Mouse (Mus musculus) urinary bladder, postnatal 14 days (tissue): ENCODE results near the gene Helq.

Source experiments
- DNase-seq: peaks from one replicate; pipeline ENCODE4 v3.0.0; 2021; ENCODE audit warnings: low spot score

Gene Helq

DNA sequence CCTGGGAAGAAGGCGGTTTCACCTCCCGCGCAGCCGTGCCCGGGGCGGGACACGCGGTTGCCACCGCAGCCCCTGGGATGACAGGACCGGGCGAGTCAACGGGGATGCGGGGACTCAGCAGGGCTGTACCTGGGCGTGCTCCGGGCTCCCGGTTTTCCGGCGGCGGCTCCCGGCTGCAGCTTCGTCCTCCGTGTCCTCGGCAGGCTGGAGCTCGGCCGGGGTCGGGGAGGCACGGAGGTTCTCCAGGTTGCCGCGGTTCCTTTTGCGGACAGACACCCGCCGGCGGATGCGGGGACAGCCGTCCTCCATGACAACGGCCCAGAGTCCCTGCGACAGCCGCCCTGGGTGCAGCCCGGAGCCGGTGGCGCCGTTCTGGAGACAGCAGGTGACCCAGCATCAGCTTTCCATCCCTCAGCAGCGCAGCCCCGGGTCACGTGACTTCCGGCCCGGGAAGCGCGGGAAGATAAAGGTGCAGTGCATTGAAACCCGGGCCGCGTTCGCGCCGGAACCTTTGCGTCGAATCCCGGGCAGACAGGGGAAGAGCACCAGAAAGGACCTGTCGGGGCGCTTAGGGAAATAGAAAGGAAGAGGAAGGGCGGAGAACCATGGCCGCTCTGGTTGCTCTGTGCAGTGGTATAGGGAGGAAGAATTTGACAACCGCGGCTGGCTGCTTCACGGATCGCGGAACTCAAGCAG is at the start of gene Helq, which contains the start of gene Mrps18c:
Gene Helq, minus strand, starts transcription at position 434 of the 696 bp plus-strand sequence.
Gene Mrps18c, plus strand, starts transcription at position 463 of the 696 bp plus-strand sequence.
- peak; percentile 91 for DNase-seq

DNA sequence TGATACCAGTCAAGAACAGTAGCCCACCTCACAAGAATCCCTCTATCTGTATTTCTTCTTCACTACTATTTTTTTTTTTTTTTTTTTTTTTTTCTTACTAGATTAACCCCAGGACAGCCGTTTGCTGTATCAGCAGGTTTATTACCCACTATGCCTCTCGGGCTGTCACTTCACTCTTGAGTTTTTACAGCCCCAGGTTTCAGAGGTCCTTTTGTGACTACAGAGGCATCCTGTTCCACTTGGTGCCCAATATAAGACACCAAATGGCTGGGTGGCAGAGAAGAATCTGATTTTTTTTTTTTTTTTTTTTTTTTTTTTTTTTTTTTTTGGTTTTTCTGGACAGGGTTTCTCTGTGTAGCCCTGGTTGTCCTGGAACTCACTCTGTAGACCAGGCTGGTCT is 48.7 kb upstream of the Helq start:
- DNase-seq = no peak

DNA sequence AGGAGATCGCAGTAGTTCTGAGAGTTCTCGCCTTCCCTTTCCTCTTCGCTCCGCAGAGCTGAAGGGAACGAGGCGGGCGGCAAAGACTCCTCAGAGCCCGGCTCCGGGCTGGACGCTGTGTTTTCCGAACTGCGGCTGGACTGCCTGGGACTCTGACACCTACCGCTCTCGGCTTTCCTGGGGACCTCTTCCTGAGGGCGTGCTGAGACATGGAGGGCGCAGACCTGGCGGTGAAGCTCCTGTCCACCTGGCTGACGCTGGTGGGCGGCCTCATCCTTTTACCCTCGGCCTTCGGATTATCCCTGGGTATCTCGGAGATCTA is 48.2 kb upstream of the Helq start:
- no peak for DNase-seq

DNA sequence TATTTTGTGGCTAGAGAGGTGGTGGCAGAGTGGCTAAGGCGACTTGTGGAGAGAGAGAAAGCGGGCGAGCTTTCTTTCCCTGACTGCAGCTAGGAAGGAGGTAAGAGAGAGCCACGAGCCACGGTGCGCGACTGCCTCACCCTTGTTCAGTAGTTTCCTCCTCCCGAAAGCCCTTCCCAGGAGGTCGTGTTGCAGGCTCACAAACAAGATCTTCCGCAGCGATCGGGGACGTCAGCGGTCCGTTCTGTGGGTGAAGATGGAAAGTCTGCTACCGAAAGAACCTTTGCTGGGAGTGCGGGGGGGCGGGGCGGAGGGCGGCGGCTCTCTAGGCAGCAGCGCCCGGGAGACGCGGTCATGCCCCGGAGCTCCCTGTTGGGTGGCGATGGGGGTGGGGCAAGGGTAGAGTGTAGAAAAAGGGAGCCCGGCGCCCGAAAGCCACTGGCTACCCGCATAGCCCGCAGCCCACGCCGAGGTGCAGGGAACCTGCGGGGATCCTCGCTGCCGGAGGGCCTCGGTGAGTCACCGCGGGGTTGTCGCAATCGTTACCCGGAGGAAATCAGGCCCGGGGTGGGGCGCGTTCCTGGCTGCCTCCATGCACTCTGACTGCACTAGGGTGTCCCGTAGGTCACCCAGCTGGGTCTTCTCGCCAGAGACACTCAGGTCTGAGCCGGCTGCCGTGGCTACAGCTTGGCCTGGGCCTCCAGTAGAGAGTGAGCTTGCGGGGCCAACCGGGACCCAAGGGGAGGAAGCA is 47.6 kb upstream of the Helq start:
- DNase-seq = peak; percentile 87

DNA sequence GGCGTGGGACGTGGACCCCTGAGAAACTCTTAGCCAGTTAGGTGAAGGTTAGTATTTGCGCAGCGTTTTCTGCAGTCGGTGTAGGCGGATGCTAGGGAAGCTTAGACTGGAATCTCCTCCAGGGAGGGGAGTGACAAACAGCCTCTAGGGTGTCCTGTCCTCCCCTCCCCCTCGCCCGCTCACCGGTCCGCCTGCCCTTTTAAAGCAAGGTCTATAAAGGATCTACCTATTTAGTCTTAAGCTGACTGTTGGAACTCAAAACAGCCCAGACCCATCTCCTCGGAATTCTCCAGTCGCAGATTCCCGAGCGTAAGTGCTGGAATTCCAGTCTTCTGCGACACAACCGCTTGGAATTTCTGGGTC is 47.1 kb upstream of the Helq start, which contains the start of gene Gpat3:
Gene Gpat3, plus strand, starts transcription at position 229 of the 363 bp plus-strand sequence.
- peak; percentile 37 for DNase-seq

DNA sequence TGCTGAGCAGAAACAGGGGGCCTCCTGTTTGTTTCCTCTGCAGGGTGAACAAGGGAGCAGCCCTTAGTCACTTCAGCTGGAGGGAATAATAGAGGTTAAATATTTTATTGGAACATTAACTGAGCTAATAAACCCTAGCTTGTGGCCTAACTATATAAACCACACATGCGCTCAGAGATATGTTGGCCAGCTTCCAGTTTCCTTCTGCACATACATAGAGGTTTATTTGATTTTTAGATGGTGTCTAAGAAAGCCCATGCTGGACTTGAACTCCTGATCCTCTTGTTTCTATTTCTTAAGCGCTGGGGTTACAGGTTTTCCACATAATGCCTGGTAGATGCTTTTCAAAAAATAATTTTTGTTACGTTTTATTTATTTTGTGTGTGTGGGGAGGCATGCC is 46.1 kb upstream of the Helq start:
- no peak for DNase-seq

DNA sequence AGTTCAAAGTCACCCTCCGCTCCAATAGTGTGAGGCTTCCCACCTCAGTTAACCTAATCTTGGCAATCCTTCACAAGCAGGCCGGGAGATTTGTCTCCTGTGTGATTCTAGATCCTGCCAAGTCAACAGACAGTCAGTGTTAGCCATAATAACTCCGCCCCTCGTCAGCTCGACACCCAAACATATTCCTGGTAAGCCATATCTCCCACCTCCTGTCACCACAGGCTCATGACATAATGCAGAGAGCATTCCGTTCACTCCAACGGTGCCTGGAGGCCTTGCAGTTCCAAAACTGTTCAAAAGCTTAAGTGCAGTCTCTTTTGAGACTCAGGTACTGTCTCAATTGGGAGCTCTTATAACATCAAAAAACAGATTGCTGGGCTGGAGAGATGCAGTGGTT is 39.5 kb upstream of the Helq start:
- no peak for DNase-seq

DNA sequence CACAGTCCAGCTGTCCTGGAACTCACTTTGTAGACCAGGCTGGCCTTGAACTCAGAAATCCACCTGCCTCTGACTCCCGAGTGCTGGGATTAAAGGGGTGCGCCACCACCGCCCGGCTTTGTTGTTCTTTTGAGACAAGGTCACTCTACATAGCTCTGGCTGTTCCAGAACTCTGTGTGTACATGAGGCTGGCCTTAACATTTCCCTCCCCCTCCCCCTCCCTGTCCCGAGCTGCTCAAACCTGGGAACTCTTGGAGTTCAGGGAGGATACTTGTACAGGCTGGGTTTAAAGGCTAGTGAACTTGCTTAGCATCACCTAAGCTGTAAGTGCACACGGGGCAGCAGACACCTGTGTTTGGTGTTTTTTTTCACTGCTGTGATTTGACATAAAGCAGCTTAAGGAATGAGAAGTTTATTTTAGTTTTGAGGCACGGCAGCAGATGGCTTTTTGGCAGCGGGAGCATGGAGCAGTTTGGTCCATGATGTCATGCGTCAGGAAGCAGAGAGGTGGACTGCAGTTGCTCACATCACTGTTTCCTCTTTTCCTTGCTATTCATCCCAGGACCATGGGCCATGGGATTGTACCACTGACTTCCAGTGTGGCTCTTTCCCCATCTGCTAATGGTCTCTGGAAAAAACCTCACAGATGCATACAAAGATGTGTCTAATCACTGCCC is 37.6 kb upstream of the Helq start:
- no peak for DNase-seq

DNA sequence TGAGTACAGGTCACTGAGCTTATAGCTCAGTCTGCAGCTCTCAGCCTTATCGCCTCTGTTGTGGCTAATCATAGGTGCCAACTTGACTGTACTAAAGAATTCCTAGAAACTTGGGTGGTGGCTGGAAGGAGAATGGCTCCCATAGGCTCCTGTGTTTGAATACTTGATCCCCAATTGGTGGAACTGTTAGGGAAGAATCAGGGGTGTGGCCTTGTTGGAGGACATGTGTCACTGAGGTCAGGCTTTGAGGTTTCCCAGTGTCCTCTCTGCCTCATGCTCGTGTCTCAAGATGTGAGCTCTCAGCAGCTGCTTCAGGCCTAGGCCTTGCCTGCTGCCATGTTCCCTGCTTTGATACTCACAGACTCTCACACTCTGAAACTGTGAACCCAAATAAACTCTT is 35.4 kb upstream of the Helq start:
- no peak for DNase-seq

DNA sequence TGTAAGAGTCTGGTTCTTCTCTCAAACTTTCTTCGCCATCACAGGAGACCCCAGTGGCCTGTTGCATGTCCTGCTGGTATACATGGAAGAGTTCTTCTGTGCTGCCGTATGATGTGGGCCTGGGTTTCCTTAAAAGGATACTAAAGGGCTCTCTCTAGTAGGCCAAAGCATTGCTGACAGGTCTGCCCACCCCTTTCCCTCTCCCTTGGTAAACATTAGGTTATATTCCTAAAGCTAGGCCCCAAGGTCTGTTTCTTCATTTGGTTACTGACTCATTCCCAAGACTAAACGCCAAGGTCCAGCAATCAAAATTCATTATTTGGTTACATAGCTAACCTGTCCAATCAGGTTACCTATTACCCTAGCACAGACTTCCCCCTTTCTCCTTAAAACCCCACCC is 34.3 kb upstream of the Helq start:
- DNase-seq = no peak

DNA sequence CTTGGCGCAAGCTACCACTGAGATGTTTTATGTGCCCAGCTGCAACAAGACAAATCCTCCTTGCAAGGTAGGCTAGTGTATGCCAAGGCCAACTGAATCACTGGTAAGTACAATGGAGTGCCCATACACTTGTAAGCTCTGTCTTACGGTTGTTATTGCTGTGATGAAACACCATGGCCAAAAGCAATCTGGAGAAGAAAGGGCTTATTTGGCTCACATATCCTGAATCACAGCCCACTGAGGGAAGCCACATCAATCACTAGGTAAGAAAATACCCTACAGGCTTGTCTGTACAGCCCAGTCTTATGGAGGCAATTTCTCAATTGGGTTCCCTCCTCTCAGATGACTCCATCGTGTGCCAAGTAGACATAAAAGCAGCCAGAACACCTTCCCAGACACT is 30.3 kb upstream of the Helq start:
- DNase-seq = no peak

DNA sequence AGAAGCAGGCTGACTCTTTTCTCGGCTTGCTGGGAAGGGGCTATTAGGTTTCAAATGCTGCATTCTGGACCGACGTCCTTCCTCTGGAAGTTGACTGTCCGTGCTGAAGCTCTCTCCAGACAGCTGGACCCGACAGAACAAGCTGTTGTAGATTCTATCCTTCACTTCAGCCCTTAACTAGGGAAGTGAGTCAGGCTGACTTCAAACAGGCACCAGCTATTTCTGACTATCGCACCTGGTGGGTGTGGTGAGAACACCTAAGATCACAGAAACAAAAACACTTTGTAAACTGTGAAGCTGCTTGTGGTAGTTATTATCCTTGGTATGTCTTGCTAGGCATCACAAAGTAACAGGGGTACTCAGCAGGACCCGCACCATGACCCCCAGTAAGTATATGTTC is 28.1 kb upstream of the Helq start:
- DNase-seq = no peak

DNA sequence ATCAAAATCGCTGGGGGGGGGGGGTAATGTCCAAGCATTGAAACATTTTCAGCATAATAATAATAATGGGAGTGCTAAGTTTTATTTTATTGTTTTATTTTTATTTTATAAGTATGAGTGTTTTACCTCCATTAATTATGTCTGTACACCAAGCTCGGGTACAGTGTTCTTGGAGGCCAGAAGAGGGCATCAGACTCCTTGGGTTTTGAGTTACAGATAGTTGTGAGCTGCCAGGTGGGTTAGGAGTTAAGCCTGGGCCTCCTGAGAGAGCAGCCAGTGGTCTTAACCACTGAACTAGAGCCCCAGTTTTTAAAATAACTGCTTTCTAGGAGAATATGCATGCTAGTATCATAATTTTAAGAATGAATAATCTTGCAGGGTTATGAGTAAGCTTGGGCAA is 27.6 kb upstream of the Helq start:
- no peak for DNase-seq

DNA sequence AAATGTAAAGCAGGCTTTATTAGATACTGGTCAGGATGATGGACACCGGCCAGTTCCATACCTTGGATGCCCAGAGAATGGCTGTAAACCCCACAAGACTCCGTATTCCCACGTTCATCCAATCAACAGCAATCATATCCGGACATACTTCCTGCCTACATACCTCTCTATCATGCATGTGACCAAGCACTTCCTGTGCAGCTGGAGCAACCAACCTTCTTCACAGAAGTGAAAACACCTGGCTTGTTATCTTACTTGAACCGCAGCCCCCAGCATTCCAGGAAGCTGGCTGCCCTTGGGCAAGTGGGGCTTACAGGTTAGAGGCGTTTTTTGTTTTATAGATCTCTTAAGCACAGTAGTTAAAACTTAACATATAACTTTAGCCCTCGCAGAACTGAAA is 24.4 kb upstream of the Helq start:
- DNase-seq = no peak

DNA sequence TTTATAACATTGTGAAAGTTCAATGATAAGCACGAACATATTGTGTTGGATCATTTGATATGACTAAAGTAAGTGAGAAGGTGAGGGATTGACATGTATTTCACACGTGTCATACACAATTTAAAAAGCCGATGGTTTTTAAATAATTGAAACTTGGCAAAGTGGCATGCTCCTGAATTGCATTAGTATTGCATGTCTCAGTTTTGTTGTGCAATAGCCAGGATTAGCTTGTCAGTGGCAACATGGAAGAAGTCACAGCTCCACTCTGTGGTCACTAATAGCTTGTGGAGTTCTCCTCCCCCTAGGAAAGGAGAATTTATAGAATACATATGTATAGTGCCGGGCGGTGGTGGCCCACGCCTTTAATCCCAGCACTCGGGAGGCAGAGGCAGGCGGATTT is 23.0 kb upstream of the Helq start:
- DNase-seq = no peak

DNA sequence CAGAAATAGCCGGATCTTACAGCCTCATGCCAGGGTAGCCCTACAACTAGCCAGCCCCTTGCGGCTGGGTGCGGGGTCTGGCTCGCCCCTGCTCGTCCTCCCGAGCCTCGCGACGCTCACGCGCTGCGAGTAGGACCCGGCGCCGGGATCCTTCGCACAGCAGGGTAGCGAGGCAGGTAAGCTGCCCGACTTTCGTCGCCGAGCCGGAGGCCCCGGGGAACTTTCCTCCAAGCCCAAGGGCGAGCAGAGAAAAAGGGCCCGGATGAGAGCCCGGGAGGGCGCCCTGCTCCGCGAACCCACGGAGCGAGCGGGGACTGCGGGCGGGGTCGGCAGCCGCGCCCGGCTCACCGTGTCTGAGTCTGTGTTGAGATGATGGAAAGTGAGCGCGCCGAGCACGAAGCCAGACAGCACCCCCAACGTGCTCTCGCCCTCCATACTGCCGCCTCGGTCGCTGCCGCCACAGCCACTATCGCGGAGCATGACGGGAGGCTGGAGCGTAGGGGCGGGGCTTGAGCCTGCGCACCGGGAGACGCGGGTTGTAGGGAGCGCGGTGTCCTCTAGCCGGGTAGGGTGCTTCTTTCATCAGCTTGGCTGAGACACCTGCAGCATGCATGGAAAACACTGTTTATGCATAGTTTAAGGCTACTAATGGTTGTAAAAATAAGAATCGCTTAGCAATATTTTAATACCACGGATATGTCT is 22.2 kb upstream of the Helq start, which contains the start of gene Abraxas1:
Gene Abraxas1, minus strand, starts transcription at position 483 of the 702 bp plus-strand sequence.
- DNase-seq = peak; percentile 86

DNA sequence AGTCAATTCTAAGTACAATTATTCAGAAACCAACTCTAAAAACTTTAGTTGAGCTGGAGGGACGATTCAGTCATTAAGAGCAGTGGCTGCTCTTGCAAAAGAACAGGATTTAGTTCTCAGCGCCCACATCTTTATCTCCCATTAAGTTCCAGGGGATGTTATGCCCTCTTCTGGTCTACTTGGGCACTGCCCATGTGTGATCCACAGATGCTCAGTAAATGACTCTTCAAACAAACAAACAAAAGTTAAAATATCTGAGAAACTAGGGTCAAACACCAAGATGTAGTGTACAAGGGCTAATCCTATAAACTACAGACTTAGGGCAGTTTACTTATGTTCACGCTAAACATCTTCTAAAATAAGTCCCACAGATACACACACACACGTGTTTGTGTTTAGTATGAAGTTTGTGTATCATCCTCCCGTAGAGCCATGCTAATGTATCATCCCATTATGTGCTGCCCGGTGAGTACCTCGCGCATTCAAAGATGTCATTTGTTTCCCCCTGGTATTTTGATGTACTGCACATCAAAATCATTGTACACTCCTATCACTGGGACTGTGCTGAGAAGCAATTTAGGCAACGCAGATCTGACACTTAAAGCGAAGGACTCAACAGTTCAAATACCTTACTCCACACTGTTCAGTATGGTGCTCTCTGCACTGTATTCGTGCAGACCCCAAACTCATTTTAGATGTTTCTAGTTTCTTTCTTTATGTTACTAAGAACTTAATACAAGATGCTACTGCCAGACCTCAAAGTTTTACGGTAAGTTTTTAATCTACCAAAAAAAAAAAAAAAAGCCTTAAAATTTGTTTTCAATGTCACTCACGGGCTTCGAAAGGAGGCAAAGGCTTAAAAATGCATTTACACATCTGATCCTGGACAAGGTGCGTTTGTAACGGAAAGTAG is 21.4 kb upstream of the Helq start:
- DNase-seq = no peak

DNA sequence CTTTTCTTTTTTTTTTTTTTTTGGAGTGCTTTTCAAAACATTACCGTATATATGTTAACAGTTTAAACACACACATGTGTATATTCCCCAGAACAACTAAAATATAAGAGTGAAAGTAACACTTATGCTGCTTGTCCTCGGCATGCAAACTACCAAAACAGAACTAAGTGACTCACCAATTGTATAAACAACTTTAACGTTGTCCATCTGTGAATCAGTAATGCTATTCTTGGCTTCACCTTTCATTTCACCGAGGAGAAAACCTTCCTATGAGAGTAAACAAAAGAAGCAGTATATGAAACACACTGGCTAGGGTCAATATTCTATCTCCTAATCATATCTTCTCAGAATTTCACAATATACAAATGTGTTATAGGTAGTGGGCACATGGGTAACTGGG is 19.9 kb upstream of the Helq start:
- DNase-seq = no peak

DNA sequence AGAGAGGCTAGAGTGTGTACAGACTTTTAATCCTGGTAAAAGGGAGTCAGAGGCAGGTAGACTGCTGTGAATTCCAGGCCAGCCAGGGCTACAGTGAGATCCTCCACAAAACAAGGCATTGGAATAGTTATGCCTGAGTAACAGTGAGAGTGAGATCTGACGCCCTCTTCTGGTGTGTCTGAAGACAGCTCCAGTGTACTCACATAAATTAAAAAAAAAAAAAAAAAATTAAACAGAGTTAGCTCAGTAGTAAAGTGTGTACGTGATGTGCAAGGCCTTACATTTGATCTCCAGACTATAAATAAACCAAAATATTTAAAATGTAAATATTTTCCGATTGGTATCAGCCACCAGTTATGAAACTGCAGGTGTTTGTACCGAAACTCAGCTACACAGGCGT is 4.3 kb downstream of the Helq start:
- no peak for DNase-seq

DNA sequence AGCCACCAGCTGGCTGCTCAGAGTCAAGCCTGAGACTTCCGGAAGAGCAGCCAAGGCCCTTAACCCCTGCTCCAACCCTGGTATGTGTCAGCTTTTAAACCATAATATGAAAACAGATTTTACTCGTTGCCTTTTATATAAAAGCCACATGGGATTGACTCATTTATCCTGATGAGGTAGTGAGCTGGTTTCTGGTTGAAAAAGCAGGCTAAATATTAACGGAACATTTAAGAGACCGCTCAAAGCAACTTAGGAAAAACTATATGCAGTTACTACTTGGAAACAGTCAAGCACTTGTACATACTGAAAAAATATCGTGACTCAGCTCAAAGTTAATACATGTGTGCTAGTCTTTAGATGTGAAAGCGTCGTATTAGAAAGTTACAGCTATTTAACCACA is 6.1 kb downstream of the Helq start:
- DNase-seq = no peak

DNA sequence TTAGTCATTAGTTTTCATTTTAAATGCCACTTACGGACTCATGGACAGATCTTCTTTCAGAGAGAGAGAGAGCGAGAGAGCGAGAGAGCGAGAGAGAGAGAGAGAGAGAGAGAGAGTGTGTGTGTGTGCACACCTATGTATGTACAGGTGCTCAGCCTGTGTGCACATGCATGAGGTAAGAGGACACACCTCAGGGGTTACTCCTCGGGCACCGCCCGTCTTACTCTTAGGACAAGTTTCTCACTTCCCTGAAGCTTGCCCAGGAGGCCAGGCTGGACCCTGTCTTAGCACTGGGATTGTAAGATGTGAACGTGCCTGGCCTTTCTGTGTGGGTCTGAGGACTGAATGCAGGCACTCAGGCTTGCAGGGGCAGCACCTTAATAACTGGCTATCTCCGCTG is 10.9 kb downstream of the Helq start:
- no peak for DNase-seq

DNA sequence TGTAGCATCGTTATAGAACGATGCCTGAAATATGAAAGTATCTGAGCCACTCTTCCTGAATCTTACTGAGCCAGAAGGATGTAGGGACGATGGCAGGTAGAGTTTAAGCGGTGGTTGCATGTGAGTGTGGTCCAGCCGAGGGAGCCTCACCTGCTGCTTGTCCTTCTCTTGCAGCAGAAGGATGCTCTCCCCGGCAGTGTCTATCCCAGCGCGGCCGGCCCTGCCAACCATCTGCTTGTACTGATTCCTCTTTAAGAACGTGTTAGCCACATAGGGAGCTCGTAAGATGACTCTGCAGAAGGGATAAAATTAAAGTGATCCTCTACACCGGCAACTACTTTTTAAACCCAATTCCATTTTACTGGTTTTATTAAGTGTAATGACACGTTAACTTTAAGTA is 19.4 kb downstream of the Helq start:
- DNase-seq = no peak
